Mouse (Mus musculus) embryonic facial prominence, embryonic 14.5 days (tissue): Measurements from ENCODE around the gene Cenpq. TPM values are rescaled to one million over a fixed set of nuclear protein-coding genes. Genes with fewer than 3 reads are reported as not detected.
A peak's percentile ranks its signal among the peaks of the same experiment; 100 is the strongest.

Source experiments
- ATAC-seq: fragments of 200-750 bp; cut with Nextera tagmentation; 2 replicates; pipeline ENCODE4 v1.8.0; 2017; ENCODE audit warnings: low read depth, moderate number of reproducible peaks, moderate TSS enrichment
- DNase-seq: peaks from one replicate; pipeline ENCODE4 v3.0.0-alpha.2; 2015; ENCODE audit warnings: low spot score
- H3K27ac ChIP-seq: fragments of 300-500 bp; sonication (generic); replicated peaks from 2 replicates; pipeline ENCODE4 v1.5.1; 2014; ENCODE audit warnings: low read depth, mild to moderate bottlenecking, low read length, moderate library complexity
- H3K27me3 ChIP-seq: fragments of 300-500 bp; sonication (generic); replicated peaks from 2 replicates; pipeline ENCODE4 v1.6.1; 2014; ENCODE audit warnings: low read length; ENCODE audit not compliant: control insufficient read depth, insufficient read depth
- H3K36me3 ChIP-seq: fragments of 300-500 bp; sonication (generic); 2 replicates; pipeline ENCODE4 v1.6.1; 2014; ENCODE audit warnings: low read length, mixed read lengths; ENCODE audit not compliant: control insufficient read depth, insufficient read depth
- H3K4me1 ChIP-seq: fragments of 300-500 bp; sonication (generic); 2 replicates; pipeline ENCODE4 v1.6.1; 2014; ENCODE audit warnings: antibody characterized with exemption, low read length; ENCODE audit not compliant: control insufficient read depth, insufficient read depth
- H3K4me2 ChIP-seq: fragments of 300-500 bp; sonication (generic); 2 replicates; pipeline ENCODE4 v1.6.1; 2014; ENCODE audit warnings: low read depth, mild to moderate bottlenecking, low read length, moderate library complexity, mixed read lengths
- H3K4me3 ChIP-seq: fragments of 300-500 bp; sonication (generic); 2 replicates; pipeline ENCODE4 v1.5.1; 2014; ENCODE audit warnings: low read depth, mild to moderate bottlenecking, low read length
- H3K9ac ChIP-seq: fragments of 300-500 bp; sonication (generic); 2 replicates; pipeline ENCODE4 v1.6.1; 2014; ENCODE audit warnings: low read depth, mild to moderate bottlenecking, low read length, moderate library complexity, mixed read lengths
- H3K9me3 ChIP-seq: fragments of 300-500 bp; sonication (generic); 2 replicates; pipeline ENCODE4 v1.6.1; 2016; ENCODE audit warnings: low read length; ENCODE audit not compliant: control insufficient read depth
- WGBS: fragments of 180-500 bp; shearing (Covaris S2); extraction: QIAGEN DNeasy Blood & Tissue Kit; methylation state at CpG from one replicate; pipeline ENCODE4 v1.1.7; 2014; 5-methylcytosine and 5-hydroxymethylcytosine counted together
- polyA plus RNA-seq: library from polyadenylated mRNA; unstranded; fragments of >200 nt; fragmentation: Nextera tagmentation; extraction: Ambion mirVana; gene quantifications from 2 replicates; pipeline ENCODE4 v1.2.1, GENCODE M21; 2014

The Cenpq gene
- polyA plus RNA-seq = 18.9 and 24.6 TPM in 2 replicates

- peak; percentile 100 for ATAC-seq
- no peaks in the 10 kb centered on the region for H3K27me3 ChIP-seq
- peaks cover 10% of the 10 kb centered on the region; the same call in 1 of the 2 replicates for H3K36me3 ChIP-seq
- H3K4me1 ChIP-seq = peaks cover 3% of the 10 kb centered on the region; the same call in 1 of the 2 replicates
- H3K9me3 ChIP-seq = no peaks in the 10 kb centered on the region
- peak within 1 kb of the TSS; percentile 72 for H3K9ac ChIP-seq
- WGBS = under 1% methylated on average over 46 of the region's 50 CpGs
- peak within 1 kb of the TSS; percentile 71 for H3K4me2 ChIP-seq
- H3K4me3 ChIP-seq = peak within 1 kb of the TSS; percentile 57
- peak within 1 kb of the TSS; percentile 92 for H3K27ac ChIP-seq
- peak; percentile 99 for DNase-seq
Measured at GRCm38 (mm10) chr17:40934420-40935231, at the start of gene Cenpq, which contains the start of gene Mut. Cenpq (minus strand) TSS chr17:40935047. Mut (plus strand) TSS chr17:40934685.

- H3K27ac ChIP-seq = no peak overlapping the region
- WGBS = 67% methylated on average over 11 of the region's 11 CpGs
- H3K4me3 ChIP-seq = no peak overlapping the region
- H3K27me3 ChIP-seq = no peaks in the 10 kb centered on the region
- no peaks in the 10 kb centered on the region for H3K9me3 ChIP-seq
- DNase-seq (no peak), ATAC-seq (no peak)
- H3K4me2 ChIP-seq = no peak overlapping the region
- no peaks in the 10 kb centered on the region for H3K4me1 ChIP-seq
- H3K36me3 ChIP-seq = no peaks in the 10 kb centered on the region
- H3K9ac ChIP-seq = no peak overlapping the region
Measured at GRCm38 (mm10) chr17:40977914-40978313, 43.1 kb upstream of the Cenpq start.

- Histone ChIP-seq H3K4me3 (no peak overlapping the region), H3K27me3 (no peaks in the 10 kb centered on the region), H3K9me3 (no peaks in the 10 kb centered on the region), H3K4me2 (no peak overlapping the region), H3K36me3 (peaks cover 55% of the 10 kb centered on the region), H3K27ac (no peak overlapping the region), H3K4me1 (no peaks in the 10 kb centered on the region), H3K9ac (no peak overlapping the region)
- DNase-seq = no peak
- 88% methylated on average over 3 of the region's 3 CpGs for WGBS
- no peak for ATAC-seq
Measured at GRCm38 (mm10) chr17:40948518-40948917, 13.7 kb upstream of the Cenpq start.

DNA sequence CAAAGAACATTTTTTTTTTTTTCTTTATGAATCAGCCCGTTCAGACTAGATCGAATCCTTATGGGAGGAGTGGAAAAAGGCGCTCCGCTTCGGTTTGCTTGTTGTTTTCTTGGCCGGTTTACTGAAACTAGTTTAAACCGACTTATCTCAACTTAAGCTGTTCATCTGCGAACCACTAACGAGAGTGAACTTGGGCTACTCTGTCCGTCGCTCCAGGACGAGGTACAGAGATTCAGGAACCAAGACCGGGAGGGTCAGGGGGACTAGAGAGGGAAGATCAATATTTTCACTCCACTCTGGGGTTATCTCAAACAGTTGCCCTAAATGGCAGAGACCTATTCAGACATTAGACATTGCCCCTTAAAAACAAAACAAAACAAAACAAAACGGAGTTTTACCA is 862 bp downstream of the Cenpq start:
- DNase-seq (peak; percentile 11), ATAC-seq (peak; percentile 11)
- no peaks in the 10 kb centered on the region for H3K27me3 ChIP-seq
- H3K4me3 ChIP-seq = peak overlapping the region; percentile 57
- peaks cover 14% of the 10 kb centered on the region; the same call in 1 of the 2 replicates for H3K36me3 ChIP-seq
- peak overlapping the region; percentile 70 for H3K4me2 ChIP-seq
- no peaks in the 10 kb centered on the region for H3K9me3 ChIP-seq
- H3K4me1 ChIP-seq = peaks cover 3% of the 10 kb centered on the region; the same call in 1 of the 2 replicates
- WGBS = 1% methylated on average over 14 of the region's 14 CpGs
- H3K9ac ChIP-seq = peak overlapping the region; percentile 67
- H3K27ac ChIP-seq = no peak overlapping the region; the same call in 1 of the 2 replicates

DNA sequence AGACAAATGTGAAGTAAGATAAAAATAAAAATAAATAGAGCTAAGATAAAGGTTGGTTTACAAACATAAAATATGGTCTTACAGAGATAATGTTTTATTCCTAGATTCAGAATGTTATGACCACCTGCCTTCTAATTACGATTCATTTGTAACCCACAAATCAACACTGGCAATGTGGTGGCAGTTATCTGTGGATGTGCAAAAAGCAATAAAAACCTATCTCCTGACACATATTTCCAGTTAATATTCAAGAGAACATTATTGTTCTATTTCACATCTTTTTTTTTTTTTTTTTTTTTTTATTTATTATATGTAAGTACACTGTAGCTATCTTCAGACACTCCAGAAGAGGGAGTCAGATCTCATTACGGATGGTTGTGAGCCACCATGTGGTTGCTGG is 19.3 kb downstream of the Cenpq start:
- H3K27ac ChIP-seq = no peak overlapping the region
- ATAC-seq (no peak), DNase-seq (no peak)
- 100% methylated on average over 1 of the region's 2 CpGs for WGBS
- no peaks in the 10 kb centered on the region for H3K4me1 ChIP-seq
- no peaks in the 10 kb centered on the region for H3K9me3 ChIP-seq
- no peaks in the 10 kb centered on the region for H3K27me3 ChIP-seq
- no peak overlapping the region for H3K4me3 ChIP-seq
- no peaks in the 10 kb centered on the region for H3K36me3 ChIP-seq
- no peak overlapping the region for H3K4me2 ChIP-seq
- no peak overlapping the region for H3K9ac ChIP-seq

DNA sequence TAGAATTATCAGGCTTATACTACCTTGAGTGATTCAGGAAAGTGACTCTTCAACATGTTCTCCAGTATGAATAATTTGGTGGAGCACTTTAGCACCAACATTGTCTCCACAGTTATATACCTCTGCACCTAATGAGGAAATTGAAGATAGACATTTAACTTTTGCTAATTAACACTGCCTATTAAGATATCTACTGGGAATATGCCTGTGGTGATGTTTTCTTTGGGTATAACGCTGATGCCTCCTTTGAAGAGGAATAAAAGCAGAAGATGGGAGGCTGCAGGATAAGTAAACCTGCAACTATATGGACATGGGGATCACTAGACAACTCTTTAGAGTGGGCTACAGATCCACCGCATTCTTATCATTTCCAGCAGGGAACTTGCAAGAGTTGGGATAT is 20.6 kb downstream of the Cenpq start, which contains the start of gene Glyatl3:
Glyatl3 (minus strand) TSS at position 101 of the 400 bp plus-strand sequence.
- no peak within 1 kb of the TSS for H3K9ac ChIP-seq
- no peaks in the 10 kb centered on the region for H3K27me3 ChIP-seq
- no peak within 1 kb of the TSS for H3K4me3 ChIP-seq
- no peaks in the 10 kb centered on the region for H3K36me3 ChIP-seq
- no peak for ATAC-seq
- no peak within 1 kb of the TSS for H3K4me2 ChIP-seq
- no peak within 1 kb of the TSS for H3K27ac ChIP-seq
- H3K4me1 ChIP-seq = no peaks in the 10 kb centered on the region
- no peak for DNase-seq
- WGBS = 92% methylated on average over 2 of the region's 2 CpGs
- no peaks in the 10 kb centered on the region for H3K9me3 ChIP-seq

DNA sequence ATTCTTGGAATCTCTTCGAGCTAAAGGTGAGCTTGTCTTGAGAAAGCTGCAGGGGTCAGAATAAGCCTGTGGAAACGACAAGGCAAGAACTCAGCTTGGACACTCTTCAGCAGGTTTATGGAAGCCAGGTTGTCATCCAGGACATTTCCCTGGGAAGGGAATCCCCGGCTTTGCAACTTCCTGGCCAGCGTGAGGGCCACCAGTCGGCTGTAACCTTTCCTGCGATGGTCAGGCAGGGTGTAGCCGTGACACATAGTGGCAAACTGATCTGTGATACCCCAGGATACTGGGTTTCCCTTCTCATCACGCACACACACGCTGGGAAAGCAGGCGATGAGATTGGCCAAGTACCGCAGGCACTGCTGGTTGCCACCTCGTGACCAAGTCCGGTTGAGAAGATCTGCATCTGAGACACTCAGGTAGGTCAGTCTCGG is 30.1 kb downstream of the Cenpq start:
- Histone ChIP-seq H3K36me3 (no peaks in the 10 kb centered on the region), H3K4me3 (no peak overlapping the region), H3K27ac (no peak overlapping the region), H3K4me2 (peak overlapping the region; percentile 41), H3K27me3 (no peaks in the 10 kb centered on the region), H3K9me3 (no peaks in the 10 kb centered on the region), H3K4me1 (peaks cover 3% of the 10 kb centered on the region; the same call in 1 of the 2 replicates), H3K9ac (no peak overlapping the region)
- DNase-seq (no peak), ATAC-seq (no peak; the same call in 1 of the 2 replicates)
- 8% methylated on average over 13 of the region's 14 CpGs for WGBS

DNA sequence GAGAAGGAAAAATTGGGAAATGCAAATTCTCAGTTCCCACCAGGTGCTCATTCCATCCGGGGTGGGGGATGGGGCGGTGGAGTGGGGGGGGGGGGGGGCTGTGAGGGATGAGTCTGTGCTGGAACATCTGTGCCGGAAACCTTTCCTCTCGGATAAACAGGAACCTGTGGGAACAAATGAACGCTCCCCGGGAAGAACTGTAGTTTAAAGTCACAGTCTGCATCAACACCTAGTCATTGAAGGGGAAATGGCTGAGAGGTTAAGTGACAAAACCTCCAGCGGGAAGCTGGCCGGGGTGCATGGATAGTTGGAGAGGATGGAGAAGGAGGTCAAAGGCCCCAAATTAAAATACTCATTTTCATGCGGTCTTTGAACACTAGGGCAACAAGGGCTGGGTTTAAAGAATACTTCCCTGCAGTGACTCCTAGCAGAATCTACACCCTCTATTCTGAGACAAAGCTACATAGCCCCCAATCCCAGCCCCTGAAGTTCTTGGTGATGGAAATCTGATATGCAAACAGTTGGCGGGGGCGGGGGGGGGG is 30.7 kb downstream of the Cenpq start:
- H3K9me3 ChIP-seq = no peaks in the 10 kb centered on the region
- no peak overlapping the region for H3K9ac ChIP-seq
- no peaks in the 10 kb centered on the region for H3K27me3 ChIP-seq
- peak; percentile 22; the same call in 1 of the 2 replicates for ATAC-seq
- H3K4me2 ChIP-seq = peak overlapping the region; percentile 41
- WGBS = 7% methylated on average over 10 of the region's 11 CpGs
- no peak overlapping the region for H3K4me3 ChIP-seq
- peaks cover 3% of the 10 kb centered on the region; the same call in 1 of the 2 replicates for H3K4me1 ChIP-seq
- DNase-seq = peak; percentile 12
- H3K27ac ChIP-seq = no peak overlapping the region
- H3K36me3 ChIP-seq = no peaks in the 10 kb centered on the region
